Mouse (Mus musculus) lung, embryonic 15.5 days (tissue): ENCODE data around the gene Nav2. TPM values are rescaled to one million over a fixed set of nuclear protein-coding genes. Genes with fewer than 3 reads are reported as not detected.

Source experiments
- ATAC-seq: fragments of 200-750 bp; cut with Nextera tagmentation; 2 replicates; pipeline ENCODE4 v1.8.0; 2017; ENCODE audit warnings: moderate number of reproducible peaks, borderline replicate concordance; ENCODE audit not compliant: low FRiP score, low TSS enrichment; ENCODE audit errors: extremely low read depth
- H3K27ac ChIP-seq: fragments of 300-500 bp; sonication (generic); 2 replicates; pipeline ENCODE4 v1.5.1; 2015; ENCODE audit warnings: moderate library complexity, mild to moderate bottlenecking, inconsistent platforms
- H3K27me3 ChIP-seq: fragments of 300-500 bp; sonication (generic); 2 replicates; pipeline ENCODE4 v1.6.1; 2015; ENCODE audit warnings: inconsistent platforms
- H3K36me3 ChIP-seq: fragments of 300-500 bp; sonication (generic); 2 replicates; pipeline ENCODE4 v1.6.1; 2015; ENCODE audit warnings: inconsistent platforms
- H3K4me1 ChIP-seq: fragments of 300-500 bp; sonication (generic); 2 replicates; pipeline ENCODE4 v1.6.1; 2015; ENCODE audit warnings: inconsistent platforms
- H3K4me2 ChIP-seq: fragments of 300-500 bp; sonication (generic); 2 replicates; pipeline ENCODE4 v1.6.1; 2015; ENCODE audit warnings: inconsistent platforms, mild to moderate bottlenecking, moderate library complexity
- H3K4me3 ChIP-seq: fragments of 300-500 bp; sonication (generic); 2 replicates; pipeline ENCODE4 v1.5.1; 2015; ENCODE audit warnings: mild to moderate bottlenecking, inconsistent platforms
- H3K9ac ChIP-seq: fragments of 300-500 bp; sonication (generic); 2 replicates; pipeline ENCODE4 v1.6.1; 2015; ENCODE audit warnings: inconsistent platforms
- H3K9me3 ChIP-seq: fragments of 300-500 bp; sonication (generic); 2 replicates; pipeline ENCODE4 v1.6.1; 2016; ENCODE audit warnings: inconsistent platforms
- WGBS: fragments of 180-500 bp; shearing (Covaris S2); methylation state at CpG from one replicate; pipeline ENCODE4 v1.1.7; 2015; 5-methylcytosine and 5-hydroxymethylcytosine counted together
- polyA plus RNA-seq: library from polyadenylated mRNA; unstranded; fragments of >200 nt; fragmentation: Nextera tagmentation; extraction: Ambion mirVana; gene quantifications from 2 replicates; pipeline ENCODE4 v1.2.1, GENCODE M21; 2015

Nav2 gene
- polyA plus RNA-seq, 1 experiment from 2014 or later = 27.6 TPM

- H3K4me2 ChIP-seq = no peak overlapping the region
- no peak overlapping the region for H3K9ac ChIP-seq
- no peak overlapping the region for H3K27ac ChIP-seq
- ATAC-seq = no peak
- H3K4me1 ChIP-seq = peaks cover 7% of the 10 kb centered on the region
- H3K4me3 ChIP-seq = no peak overlapping the region
- WGBS = 86% methylated on average over 7 of the region's 7 CpGs
- H3K36me3 ChIP-seq = no peaks in the 10 kb centered on the region
- H3K27me3 ChIP-seq = no peaks in the 10 kb centered on the region
- H3K9me3 ChIP-seq = no peaks in the 10 kb centered on the region
These were observed 15.4 kb upstream of the Nav2 start for GRCm38 (mm10) chr7:48893093-48893492.

DNA sequence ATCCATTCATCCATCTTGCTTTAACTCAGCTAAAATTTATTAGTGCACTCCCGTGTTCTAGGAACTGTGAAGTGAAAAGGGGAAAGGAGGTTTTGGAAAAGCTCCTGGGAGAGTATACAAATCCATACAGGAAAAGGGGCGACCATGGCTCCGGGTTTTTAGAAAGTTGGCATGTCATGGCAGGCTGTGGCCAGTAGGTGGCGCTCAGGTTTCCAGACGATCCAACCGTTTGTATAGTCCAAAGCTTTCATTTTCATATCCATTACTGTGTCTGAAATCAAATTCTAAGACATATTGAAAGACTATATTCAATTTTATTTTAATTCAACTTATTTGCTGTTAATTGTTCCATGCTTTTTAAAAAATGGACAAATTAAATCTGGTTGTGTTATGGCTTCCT is 14.4 kb upstream of the Nav2 start:
- no peak overlapping the region for H3K4me3 ChIP-seq
- H3K4me2 ChIP-seq = no peak overlapping the region
- no peak overlapping the region for H3K27ac ChIP-seq
- no peaks in the 10 kb centered on the region for H3K27me3 ChIP-seq
- H3K9me3 ChIP-seq = no peaks in the 10 kb centered on the region
- peaks cover 10% of the 10 kb centered on the region for H3K4me1 ChIP-seq
- no peaks in the 10 kb centered on the region for H3K36me3 ChIP-seq
- no peak for ATAC-seq
- WGBS = 2% methylated on average over 6 of the region's 6 CpGs
- H3K9ac ChIP-seq = no peak overlapping the region

DNA sequence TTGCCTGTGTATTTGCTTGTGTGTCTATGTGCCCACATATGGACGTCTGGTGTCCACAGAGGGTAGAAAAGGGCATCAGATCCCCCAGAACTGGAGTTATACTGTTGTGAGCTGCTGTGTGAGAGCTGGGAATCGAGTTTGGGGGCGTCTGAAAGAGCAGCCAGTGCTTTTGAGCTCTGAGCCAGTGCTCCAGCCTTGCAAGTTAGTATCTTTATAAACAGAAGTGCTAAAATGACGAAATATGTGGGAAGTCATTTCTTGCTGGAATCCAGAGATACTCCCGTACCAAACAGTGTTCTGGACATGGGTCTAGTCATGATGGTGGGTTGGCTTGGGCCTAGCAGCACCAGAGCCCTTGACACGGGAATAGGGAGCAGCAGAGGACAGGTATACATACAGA is 13.8 kb upstream of the Nav2 start:
- Histone ChIP-seq H3K4me3 (no peak overlapping the region), H3K9ac (no peak overlapping the region), H3K4me1 (peaks cover 10% of the 10 kb centered on the region), H3K27ac (no peak overlapping the region), H3K9me3 (no peaks in the 10 kb centered on the region), H3K4me2 (no peak overlapping the region), H3K36me3 (no peaks in the 10 kb centered on the region), H3K27me3 (no peaks in the 10 kb centered on the region)
- 50% methylated on average over 6 of the region's 6 CpGs for WGBS
- no peak for ATAC-seq

- H3K36me3 ChIP-seq = no peaks in the 10 kb centered on the region
- 72% methylated on average over 4 of the region's 4 CpGs for WGBS
- H3K27ac ChIP-seq = no peak overlapping the region
- H3K9me3 ChIP-seq = no peaks in the 10 kb centered on the region
- peaks cover 10% of the 10 kb centered on the region for H3K4me1 ChIP-seq
- H3K27me3 ChIP-seq = no peaks in the 10 kb centered on the region
- no peak overlapping the region for H3K4me3 ChIP-seq
- no peak overlapping the region for H3K9ac ChIP-seq
- no peak for ATAC-seq
- H3K4me2 ChIP-seq = no peak overlapping the region
These were observed 13.0 kb upstream of the Nav2 start for GRCm38 (mm10) chr7:48895475-48895874.

- H3K4me1 ChIP-seq = peaks cover 10% of the 10 kb centered on the region
- no peaks in the 10 kb centered on the region for H3K27me3 ChIP-seq
These were observed 12.5 kb upstream of the Nav2 start for GRCm38 (mm10) chr7:48896051-48896450.

GRCm38 (mm10) chr7:48897539-48898163 is 10.9 kb upstream of the Nav2 start:
- no peaks in the 10 kb centered on the region for H3K27me3 ChIP-seq
- no peaks in the 10 kb centered on the region for H3K36me3 ChIP-seq
- H3K4me3 ChIP-seq = no peak overlapping the region
- no peak overlapping the region for H3K9ac ChIP-seq
- WGBS = 50% methylated on average over 24 of the region's 24 CpGs
- peak overlapping the region; percentile 34 for H3K27ac ChIP-seq
- no peak overlapping the region for H3K4me2 ChIP-seq
- no peak for ATAC-seq
- peaks cover 10% of the 10 kb centered on the region for H3K4me1 ChIP-seq
- H3K9me3 ChIP-seq = no peaks in the 10 kb centered on the region

More at GRCm38 (mm10) chr7:48896051-48896450, 12.5 kb upstream of the Nav2 start:
- Histone ChIP-seq H3K4me3 (no peak overlapping the region), H3K9me3 (no peaks in the 10 kb centered on the region), H3K27ac (no peak overlapping the region), H3K36me3 (no peaks in the 10 kb centered on the region), H3K4me2 (no peak overlapping the region), H3K9ac (no peak overlapping the region)
- WGBS = 58% methylated on average over 4 of the region's 4 CpGs
- no peak for ATAC-seq

- Histone ChIP-seq H3K4me2 (no peak overlapping the region), H3K4me3 (no peak overlapping the region), H3K27ac (peak overlapping the region; percentile 34), H3K9ac (no peak overlapping the region), H3K9me3 (no peaks in the 10 kb centered on the region), H3K27me3 (no peaks in the 10 kb centered on the region), H3K4me1 (peaks cover 10% of the 10 kb centered on the region), H3K36me3 (no peaks in the 10 kb centered on the region)
- 45% methylated on average over 9 of the region's 9 CpGs for WGBS
- no peak for ATAC-seq
These were observed 10.1 kb upstream of the Nav2 start for GRCm38 (mm10) chr7:48898416-48898815.

GRCm38 (mm10) chr7:48900408-48901167 is 7.9 kb upstream of the Nav2 start:
- WGBS = 61% methylated on average over 8 of the region's 8 CpGs
- Histone ChIP-seq H3K9me3 (no peaks in the 10 kb centered on the region), H3K4me3 (no peak overlapping the region), H3K4me1 (peaks cover 7% of the 10 kb centered on the region), H3K36me3 (no peaks in the 10 kb centered on the region), H3K27ac (peak overlapping the region; percentile 11; the same call in 1 of the 2 replicates), H3K9ac (no peak overlapping the region), H3K4me2 (no peak overlapping the region), H3K27me3 (no peaks in the 10 kb centered on the region)
- no peak for ATAC-seq

DNA sequence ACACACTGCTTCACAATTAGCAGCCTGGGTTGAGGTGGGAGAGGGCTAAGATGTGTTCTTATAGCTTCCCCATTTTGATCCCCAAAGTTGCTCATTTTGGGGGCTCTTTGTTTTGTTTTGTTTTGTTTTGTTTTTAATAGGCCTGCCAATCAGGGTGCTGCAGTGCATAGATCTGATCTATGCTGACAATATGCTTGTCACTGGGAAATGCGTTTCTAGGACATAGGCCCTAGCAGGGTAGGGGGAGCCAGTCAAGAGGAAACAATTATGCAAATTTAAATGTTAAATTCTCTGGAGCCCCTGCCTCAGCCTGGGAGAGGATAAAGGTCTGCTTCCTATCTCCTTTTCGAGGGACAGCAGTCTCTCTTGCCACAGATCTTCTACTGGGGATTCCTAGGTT is 6.1 kb upstream of the Nav2 start:
- Histone ChIP-seq H3K4me2 (no peak overlapping the region), H3K27me3 (no peaks in the 10 kb centered on the region), H3K36me3 (no peaks in the 10 kb centered on the region), H3K9me3 (no peaks in the 10 kb centered on the region), H3K4me1 (peaks cover 7% of the 10 kb centered on the region), H3K9ac (no peak overlapping the region), H3K27ac (no peak overlapping the region), H3K4me3 (no peak overlapping the region)
- no peak for ATAC-seq
- WGBS = 42% methylated on average over 2 of the region's 2 CpGs

GRCm38 (mm10) chr7:48909342-48909671 is 791 bp downstream of the Nav2 start:
- no peaks in the 10 kb centered on the region for H3K27me3 ChIP-seq
- no peak overlapping the region for H3K4me3 ChIP-seq
- ATAC-seq = no peak
- H3K4me1 ChIP-seq = peaks cover 10% of the 10 kb centered on the region; the same call in 1 of the 2 replicates
- peak overlapping the region; percentile 3; the same call in 1 of the 2 replicates for H3K4me2 ChIP-seq
- H3K36me3 ChIP-seq = no peaks in the 10 kb centered on the region
- no peaks in the 10 kb centered on the region for H3K9me3 ChIP-seq
- H3K9ac ChIP-seq = no peak overlapping the region
- WGBS = 30% methylated on average over 4 of the region's 4 CpGs
- H3K27ac ChIP-seq = peak overlapping the region; percentile 17; the same call in 1 of the 2 replicates

- no peak overlapping the region for H3K27ac ChIP-seq
- H3K4me1 ChIP-seq = peaks cover 10% of the 10 kb centered on the region; the same call in 1 of the 2 replicates
- H3K9me3 ChIP-seq = no peaks in the 10 kb centered on the region
- no peak overlapping the region for H3K9ac ChIP-seq
- no peaks in the 10 kb centered on the region for H3K27me3 ChIP-seq
- no peaks in the 10 kb centered on the region for H3K36me3 ChIP-seq
- ATAC-seq = no peak
- 65% methylated on average over 6 of the region's 6 CpGs for WGBS
- H3K4me2 ChIP-seq = no peak overlapping the region
- no peak overlapping the region for H3K4me3 ChIP-seq
These were observed 1.8 kb downstream of the Nav2 start for GRCm38 (mm10) chr7:48910282-48910681.

- peaks cover 10% of the 10 kb centered on the region; the same call in 1 of the 2 replicates for H3K4me1 ChIP-seq
- H3K36me3 ChIP-seq = no peaks in the 10 kb centered on the region
- ATAC-seq = no peak
- H3K4me2 ChIP-seq = no peak overlapping the region
- H3K4me3 ChIP-seq = no peak overlapping the region
- no peak overlapping the region for H3K27ac ChIP-seq
- H3K9ac ChIP-seq = no peak overlapping the region
- H3K27me3 ChIP-seq = no peaks in the 10 kb centered on the region
- H3K9me3 ChIP-seq = no peaks in the 10 kb centered on the region
These were observed 2.6 kb downstream of the Nav2 start for GRCm38 (mm10) chr7:48911146-48911545.
